Mouse (Mus musculus): ENCODE data around the gene Ivns1abp. TPM values are rescaled to one million over a fixed set of nuclear protein-coding genes. Genes with fewer than 3 reads are reported as not detected.
"Not testable (repeated sequence)": the region's sequence is repeated elsewhere in the genome, so short reads cannot be mapped to it uniquely, and the experiment has no call there.

Ivns1abp gene
- total RNA-seq, 2 experiments from 2014 or later, result 51.1 to 54.1 TPM

- ATAC-seq (replicated peaks; ENCODE audit: low FRiP score, poor library complexity, severe bottlenecking), result no peak
Observed at GRCm38 (mm10) chr1:151338941-151339340, 5.3 kb upstream of the Ivns1abp start.

GRCm38 (mm10) chr1:151341321-151342044, 2.8 kb upstream of the Ivns1abp start:
- no peak for ATAC-seq (replicated peaks; ENCODE audit: low FRiP score, poor library complexity, severe bottlenecking)

- no peak for ATAC-seq (replicated peaks; ENCODE audit: low FRiP score, poor library complexity, severe bottlenecking)
Observed at GRCm38 (mm10) chr1:151342311-151342710, 2.0 kb upstream of the Ivns1abp start.

- ATAC-seq (replicated peaks; ENCODE audit: low FRiP score, poor library complexity, severe bottlenecking), result no peak
Observed at GRCm38 (mm10) chr1:151342968-151343367, 1.3 kb upstream of the Ivns1abp start.

GRCm38 (mm10) chr1:151343571-151344282, 550 bp upstream of the Ivns1abp start:
- no peak for ATAC-seq (replicated peaks; ENCODE audit: low FRiP score, poor library complexity, severe bottlenecking)

- ATAC-seq (replicated peaks; ENCODE audit: low FRiP score, poor library complexity, severe bottlenecking), result peak; percentile 76
Observed at GRCm38 (mm10) chr1:151345109-151345862, 1.0 kb downstream of the Ivns1abp start.

- ATAC-seq (replicated peaks; ENCODE audit: low FRiP score, poor library complexity, severe bottlenecking), result no peak
Observed at GRCm38 (mm10) chr1:151345863-151346195, 1.6 kb downstream of the Ivns1abp start.

- peak; percentile 48 for ATAC-seq (replicated peaks; ENCODE audit: low FRiP score, poor library complexity, severe bottlenecking)
Observed at GRCm38 (mm10) chr1:151346681-151347127, 2.4 kb downstream of the Ivns1abp start.

- not testable (repeated sequence) for ATAC-seq (replicated peaks; ENCODE audit: low FRiP score, poor library complexity, severe bottlenecking)
Observed at GRCm38 (mm10) chr1:151348293-151348692, 4.0 kb downstream of the Ivns1abp start.

GRCm38 (mm10) chr1:151352911-151353310, 8.6 kb downstream of the Ivns1abp start:
- 0 out of 2 replicates have a peak, but pooled peaks have one; percentile 56 for ATAC-seq (replicated peaks; ENCODE audit: low FRiP score, poor library complexity, severe bottlenecking)

- ATAC-seq (replicated peaks; ENCODE audit: low FRiP score, poor library complexity, severe bottlenecking), result no peak
Observed at GRCm38 (mm10) chr1:151355994-151356393, 11.7 kb downstream of the Ivns1abp start.

GRCm38 (mm10) chr1:151359374-151359773, 15.1 kb downstream of the Ivns1abp start:
- no peak for ATAC-seq (replicated peaks; ENCODE audit: low FRiP score, poor library complexity, severe bottlenecking)

- no peak for ATAC-seq (replicated peaks; ENCODE audit: low FRiP score, poor library complexity, severe bottlenecking)
Observed at GRCm38 (mm10) chr1:151366944-151367605, 22.8 kb downstream of the Ivns1abp start.

GRCm38 (mm10) chr1:151367721-151368324, 23.5 kb downstream of the Ivns1abp start:
- no peak for ATAC-seq (replicated peaks; ENCODE audit: low FRiP score, poor library complexity, severe bottlenecking)

GRCm38 (mm10) chr1:151368444-151368843, 24.2 kb downstream of the Ivns1abp start:
- ATAC-seq (replicated peaks; ENCODE audit: low FRiP score, poor library complexity, severe bottlenecking), result no peak

GRCm38 (mm10) chr1:151370573-151370972, 26.3 kb downstream of the Ivns1abp start:
- ATAC-seq (replicated peaks; ENCODE audit: low FRiP score, poor library complexity, severe bottlenecking), result no peak

- no peak for ATAC-seq (replicated peaks; ENCODE audit: low FRiP score, poor library complexity, severe bottlenecking)
Observed at GRCm38 (mm10) chr1:151371543-151371942, 27.3 kb downstream of the Ivns1abp start.

GRCm38 (mm10) chr1:151372823-151373222, 28.5 kb downstream of the Ivns1abp start:
- no peak for ATAC-seq (replicated peaks; ENCODE audit: low FRiP score, poor library complexity, severe bottlenecking)

- no peak for ATAC-seq (replicated peaks; ENCODE audit: low FRiP score, poor library complexity, severe bottlenecking)
Observed at GRCm38 (mm10) chr1:151377353-151377752, 33.1 kb downstream of the Ivns1abp start.

- no peak for ATAC-seq (replicated peaks; ENCODE audit: low FRiP score, poor library complexity, severe bottlenecking)
Observed at GRCm38 (mm10) chr1:151390029-151390428, 45.8 kb downstream of the Ivns1abp start.
